Mouse (Mus musculus): ENCODE data around the gene Ephb2. TPM values are rescaled to one million over a fixed set of nuclear protein-coding genes. Genes with fewer than 3 reads are reported as not detected.
A peak's percentile ranks its signal among the peaks of the same experiment; 100 is the strongest.

The Ephb2 gene
- total and polyA plus RNA-seq, 2 experiments from 2014 or later: 10.8 to 85.6 TPM

DNA sequence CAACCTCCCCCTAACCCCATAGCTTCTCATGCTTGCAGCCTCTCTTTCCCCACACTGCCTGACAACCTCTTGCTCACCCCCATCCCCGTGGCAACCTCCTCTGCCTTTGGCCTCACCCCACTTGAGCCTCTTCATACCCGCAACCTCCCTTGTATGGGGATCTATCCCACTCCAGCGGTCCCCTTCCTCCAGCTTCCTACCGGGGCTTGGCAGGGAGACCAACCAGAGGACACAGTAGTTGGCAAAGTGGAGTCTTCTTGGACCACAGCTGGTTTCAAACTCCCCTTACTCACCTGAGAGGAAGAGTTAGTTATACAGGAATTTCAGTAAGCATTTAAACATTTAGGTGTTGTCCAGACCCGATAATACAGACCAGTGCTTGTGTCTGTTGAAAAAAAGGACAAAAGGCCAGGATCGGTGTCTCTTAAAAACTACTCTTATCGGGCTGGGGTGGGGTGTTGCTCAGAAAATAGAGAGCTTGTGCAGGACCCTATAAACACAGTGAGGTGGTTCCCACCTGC lies 197.5 kb downstream of the Ephb2 start:
- Histone ChIP-seq H3K9ac (peak overlapping the region; percentile 74; the same call in 1 of the 2 replicates), H3K36me3 (ENCODE audit: insufficient read depth) (no peaks in the 10 kb centered on the region), H3K27ac (ENCODE audit: low read depth, low read length) (peak overlapping the region; percentile 78; the same call in 1 of the 2 replicates), H3K4me1 (ENCODE audit: insufficient read depth) (no peaks in the 10 kb centered on the region), H3K4me2 (ENCODE audit: low read depth) (peak overlapping the region; percentile 71), H3K27me3 (ENCODE audit: insufficient read depth, low read length) (no peaks in the 10 kb centered on the region), H3K9me3 (ENCODE audit: low read length) (no peaks in the 10 kb centered on the region), H3K4me3 (ENCODE audit: low read depth, low read length) (peak overlapping the region; percentile 46)
- WGBS: 32% methylated on average over 7 of the region's 7 CpGs
- DNase-seq (no peak), ATAC-seq (no peak)
- no peak for TF ChIP-seq CTCF (IDR thresholded peaks at IDR 0.05; ENCODE audit: low read depth)

DNA sequence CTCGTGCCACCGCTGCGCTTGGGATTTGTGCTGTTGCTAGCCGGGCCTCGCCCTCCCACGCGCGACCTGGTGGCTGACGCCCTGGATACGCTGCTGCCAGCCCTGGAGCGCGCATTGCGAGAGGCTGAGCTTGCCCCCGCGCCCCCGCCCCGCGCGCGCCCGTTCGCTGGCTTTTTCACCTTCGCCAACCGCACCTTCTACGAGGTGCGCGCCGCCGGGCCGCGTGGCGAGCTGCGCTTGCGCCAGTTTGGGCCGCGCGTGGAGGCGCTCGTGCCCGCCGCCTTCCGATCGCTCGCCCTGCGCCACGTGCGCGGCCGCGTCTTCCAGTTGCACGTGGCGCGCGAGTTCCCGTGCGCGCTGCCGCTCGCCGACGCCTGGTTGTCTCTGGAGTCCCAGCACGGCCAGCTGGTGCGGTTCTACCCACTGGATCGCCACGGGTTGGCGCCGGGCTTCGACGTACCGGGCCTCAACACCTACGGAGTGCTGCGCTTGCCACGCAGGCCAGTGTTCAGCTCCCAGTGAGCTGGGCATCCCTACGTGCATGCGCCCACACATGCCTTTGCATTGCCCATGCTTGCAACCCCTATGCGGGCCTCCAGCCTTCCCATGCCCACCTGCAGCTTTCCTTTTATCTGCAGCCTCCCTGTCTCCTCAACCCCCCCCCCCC lies 198.1 kb downstream of the Ephb2 start:
- ATAC-seq (peak; percentile 85), DNase-seq (peak; percentile 96)
- Histone ChIP-seq H3K9ac (peak overlapping the region; percentile 74), H3K4me3 (ENCODE audit: low read depth, low read length) (peak overlapping the region; percentile 46), H3K4me1 (ENCODE audit: insufficient read depth) (no peaks in the 10 kb centered on the region), H3K36me3 (ENCODE audit: insufficient read depth) (no peaks in the 10 kb centered on the region), H3K4me2 (ENCODE audit: low read depth) (peak overlapping the region; percentile 71), H3K9me3 (ENCODE audit: low read length) (no peaks in the 10 kb centered on the region), H3K27ac (ENCODE audit: low read depth, low read length) (peak overlapping the region; percentile 78), H3K27me3 (ENCODE audit: insufficient read depth, low read length) (no peaks in the 10 kb centered on the region)
- 2% methylated on average over 75 of the region's 76 CpGs for WGBS
- no peak for TF ChIP-seq CTCF (IDR thresholded peaks at IDR 0.05; ENCODE audit: low read depth)

DNA sequence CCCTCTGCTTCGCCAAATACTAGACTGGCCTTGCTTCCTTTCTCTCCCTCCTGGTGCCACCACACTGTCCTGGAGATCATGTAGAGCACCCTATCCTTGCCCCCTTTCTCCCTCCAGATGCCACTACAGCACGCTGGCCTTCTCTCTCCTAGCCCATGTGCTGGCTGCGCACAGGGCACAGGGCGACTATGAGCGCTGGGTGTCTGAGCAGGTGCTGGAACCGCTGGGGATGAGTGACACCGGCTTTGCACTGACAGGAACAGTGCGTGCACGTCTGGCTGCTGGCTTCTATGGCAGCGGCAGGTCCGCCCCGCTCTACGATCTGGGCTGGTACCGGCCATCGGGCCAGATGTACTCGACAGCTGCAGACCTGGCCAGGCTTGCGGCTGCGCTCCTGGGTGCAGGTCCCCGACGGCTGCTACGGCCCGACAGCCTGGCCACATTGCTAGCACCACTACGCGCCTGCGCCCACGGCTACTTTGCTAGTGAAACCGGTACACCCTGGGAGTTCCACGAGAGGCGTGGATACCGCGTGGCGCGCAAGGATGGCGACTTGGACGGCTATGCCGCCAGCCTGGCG lies 198.7 kb downstream of the Ephb2 start:
- no peak for TF ChIP-seq CTCF (IDR thresholded peaks at IDR 0.05; ENCODE audit: low read depth)
- DNase-seq: no peak
- Histone ChIP-seq H3K9ac (peak overlapping the region; percentile 74), H3K36me3 (ENCODE audit: insufficient read depth) (no peaks in the 10 kb centered on the region), H3K27me3 (ENCODE audit: insufficient read depth, low read length) (no peaks in the 10 kb centered on the region), H3K4me2 (ENCODE audit: low read depth) (peak overlapping the region; percentile 71), H3K27ac (ENCODE audit: low read depth, low read length) (peak overlapping the region; percentile 78), H3K9me3 (ENCODE audit: low read length) (no peaks in the 10 kb centered on the region), H3K4me1 (ENCODE audit: insufficient read depth) (no peaks in the 10 kb centered on the region), H3K4me3 (ENCODE audit: low read depth, low read length) (peak overlapping the region; percentile 46)
- WGBS: 16% methylated on average over 37 of the region's 37 CpGs
- peak; percentile 32 for ATAC-seq

DNA sequence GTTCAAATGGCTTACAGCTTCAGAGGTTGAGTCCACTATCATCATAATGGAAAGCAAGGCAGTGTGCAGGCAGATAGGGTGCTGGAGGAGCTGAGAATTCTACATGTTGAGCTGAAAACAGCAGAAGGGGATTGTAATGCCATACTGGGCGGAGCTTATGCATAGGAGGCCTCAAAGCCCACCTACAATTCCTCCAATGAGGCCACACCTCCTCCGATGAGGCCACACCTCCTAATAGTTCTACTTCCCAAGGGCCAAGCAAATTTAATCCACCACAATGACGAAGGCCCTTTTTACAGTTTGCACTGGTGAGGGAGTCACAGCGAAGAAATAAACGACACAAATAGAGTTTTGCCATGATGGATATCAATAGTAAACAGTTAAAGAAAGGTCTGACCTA lies 199.3 kb downstream of the Ephb2 start:
- H3K4me2 ChIP-seq (ENCODE audit: low read depth): no peak overlapping the region
- H3K9ac ChIP-seq: no peak overlapping the region
- ATAC-seq: no peak
- no peak for TF ChIP-seq CTCF (IDR thresholded peaks at IDR 0.05; ENCODE audit: low read depth)
- no peak for DNase-seq
- H3K36me3 ChIP-seq (ENCODE audit: insufficient read depth): no peaks in the 10 kb centered on the region
- no peak overlapping the region for H3K4me3 ChIP-seq (ENCODE audit: low read depth, low read length)
- no peaks in the 10 kb centered on the region for H3K4me1 ChIP-seq (ENCODE audit: insufficient read depth)
- no peaks in the 10 kb centered on the region for H3K9me3 ChIP-seq (ENCODE audit: low read length)
- no peaks in the 10 kb centered on the region for H3K27me3 ChIP-seq (ENCODE audit: insufficient read depth, low read length)
- 64% methylated on average over 5 of the region's 5 CpGs for WGBS
- H3K27ac ChIP-seq (ENCODE audit: low read depth, low read length): no peak overlapping the region

DNA sequence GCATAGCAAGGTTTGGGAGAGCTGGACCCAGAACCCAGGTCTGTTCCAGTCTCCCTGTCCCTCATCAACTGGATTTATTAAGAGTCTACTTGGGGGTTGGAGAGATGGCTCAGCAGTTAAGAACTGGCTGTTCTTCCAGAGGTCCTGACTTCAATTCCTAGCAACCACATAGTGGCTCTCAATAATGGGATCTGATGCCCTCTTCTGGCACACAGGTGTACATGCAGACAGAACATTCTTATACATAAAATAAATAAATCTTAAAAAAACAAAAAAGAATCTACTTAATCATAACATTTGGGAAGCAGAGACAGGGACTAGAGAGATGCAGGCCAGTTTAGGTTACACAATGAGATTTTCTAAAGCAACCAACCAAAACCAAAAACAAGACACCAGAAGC lies 199.8 kb downstream of the Ephb2 start:
- H3K4me1 ChIP-seq (ENCODE audit: insufficient read depth): no peaks in the 10 kb centered on the region
- peak; percentile 28; the same call in 1 of the 2 replicates for TF ChIP-seq CTCF (IDR thresholded peaks at IDR 0.05; ENCODE audit: low read depth)
- no peak for DNase-seq

DNA sequence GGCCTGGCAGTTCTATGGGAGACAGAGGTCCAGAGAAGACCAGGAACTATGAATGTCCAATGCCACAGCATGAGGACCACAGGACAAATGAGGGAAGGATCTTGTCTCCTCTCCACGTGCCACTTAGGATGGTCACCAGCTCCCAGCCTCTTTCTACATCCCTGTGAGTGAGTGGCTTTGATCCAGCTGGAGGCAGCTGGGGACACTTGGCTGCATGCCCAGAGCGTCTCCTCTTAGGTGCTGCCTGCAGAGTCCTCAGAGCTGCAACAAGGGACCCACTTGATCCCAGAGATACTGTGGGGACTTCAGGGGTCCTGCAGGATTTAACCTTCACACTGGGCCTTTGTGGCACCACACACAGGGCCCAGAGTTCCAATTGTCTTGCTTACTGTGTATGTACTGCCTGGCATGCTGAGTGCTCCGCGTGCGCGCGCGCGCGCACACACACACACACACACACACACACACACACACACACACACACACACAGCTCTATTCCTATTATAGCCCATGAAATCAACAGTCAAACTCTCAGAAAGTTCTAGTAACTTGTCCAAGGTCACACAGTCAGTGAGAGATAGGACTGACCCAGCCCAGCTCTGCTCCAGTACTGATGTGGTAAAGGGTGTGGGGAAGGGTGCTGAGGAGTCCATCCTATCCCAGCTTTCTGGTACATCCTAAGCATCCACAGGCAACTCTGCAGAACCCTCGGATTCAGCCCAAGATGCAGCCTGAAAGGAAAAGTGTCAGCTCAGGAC lies 204.4 kb downstream of the Ephb2 start:
- Histone ChIP-seq H3K4me3 (ENCODE audit: low read depth, low read length) (no peak overlapping the region), H3K27me3 (ENCODE audit: insufficient read depth, low read length) (no peaks in the 10 kb centered on the region), H3K4me2 (ENCODE audit: low read depth) (no peak overlapping the region), H3K36me3 (ENCODE audit: insufficient read depth) (no peaks in the 10 kb centered on the region), H3K9ac (no peak overlapping the region), H3K4me1 (ENCODE audit: insufficient read depth) (no peaks in the 10 kb centered on the region), H3K9me3 (ENCODE audit: low read length) (no peaks in the 10 kb centered on the region), H3K27ac (ENCODE audit: low read depth, low read length) (no peak overlapping the region)
- DNase-seq (peak; percentile 50), ATAC-seq (peak; percentile 61)
- no peak for TF ChIP-seq CTCF (IDR thresholded peaks at IDR 0.05; ENCODE audit: low read depth)
- WGBS: 63% methylated on average over 11 of the region's 11 CpGs

More for the DNA sequence above, 199.8 kb downstream of the Ephb2 start:
- H3K27me3 ChIP-seq (ENCODE audit: insufficient read depth, low read length): no peaks in the 10 kb centered on the region
- H3K36me3 ChIP-seq (ENCODE audit: insufficient read depth): no peaks in the 10 kb centered on the region
- no peak for ATAC-seq
- no peaks in the 10 kb centered on the region for H3K9me3 ChIP-seq (ENCODE audit: low read length)
- H3K27ac ChIP-seq (ENCODE audit: low read depth, low read length): no peak overlapping the region
- no peak overlapping the region for H3K9ac ChIP-seq
- no peak overlapping the region for H3K4me3 ChIP-seq (ENCODE audit: low read depth, low read length)
- no peak overlapping the region for H3K4me2 ChIP-seq (ENCODE audit: low read depth)

DNA sequence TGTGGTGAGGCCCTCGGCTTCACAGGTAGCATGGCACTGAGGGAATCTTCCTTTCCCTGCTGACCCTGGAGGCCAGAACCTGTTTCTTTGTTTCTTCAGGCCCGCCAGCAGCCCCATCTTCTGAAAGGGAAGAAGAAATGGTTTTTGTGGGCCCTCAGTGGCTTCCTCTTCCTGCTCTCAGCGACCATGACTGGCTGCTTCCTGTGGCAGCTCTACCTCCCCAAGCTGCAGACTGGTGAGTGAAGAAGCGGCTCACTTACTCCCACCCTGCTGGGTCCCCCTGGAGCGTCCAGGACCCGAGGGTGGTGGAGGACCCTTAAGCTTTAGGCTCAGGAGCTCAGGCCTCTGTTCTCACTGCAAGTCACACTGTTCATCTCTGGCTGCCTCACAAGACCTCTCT lies 209.2 kb downstream of the Ephb2 start:
- Histone ChIP-seq H3K36me3 (ENCODE audit: insufficient read depth) (no peaks in the 10 kb centered on the region), H3K27me3 (ENCODE audit: insufficient read depth, low read length) (no peaks in the 10 kb centered on the region), H3K4me2 (ENCODE audit: low read depth) (no peak overlapping the region), H3K4me3 (ENCODE audit: low read depth, low read length) (no peak overlapping the region), H3K27ac (ENCODE audit: low read depth, low read length) (no peak overlapping the region), H3K9ac (no peak overlapping the region), H3K9me3 (ENCODE audit: low read length) (no peaks in the 10 kb centered on the region), H3K4me1 (ENCODE audit: insufficient read depth) (no peaks in the 10 kb centered on the region)
- no peak for ATAC-seq
- no peak for DNase-seq
- TF ChIP-seq CTCF (IDR thresholded peaks at IDR 0.05; ENCODE audit: low read depth): no peak
- 72% methylated on average over 6 of the region's 6 CpGs for WGBS

Data from forebrain, postnatal 0 days (tissue).